Comparison of ENCODE assay signal across 19 mouse cellular contexts in the genomic region with DNA sequence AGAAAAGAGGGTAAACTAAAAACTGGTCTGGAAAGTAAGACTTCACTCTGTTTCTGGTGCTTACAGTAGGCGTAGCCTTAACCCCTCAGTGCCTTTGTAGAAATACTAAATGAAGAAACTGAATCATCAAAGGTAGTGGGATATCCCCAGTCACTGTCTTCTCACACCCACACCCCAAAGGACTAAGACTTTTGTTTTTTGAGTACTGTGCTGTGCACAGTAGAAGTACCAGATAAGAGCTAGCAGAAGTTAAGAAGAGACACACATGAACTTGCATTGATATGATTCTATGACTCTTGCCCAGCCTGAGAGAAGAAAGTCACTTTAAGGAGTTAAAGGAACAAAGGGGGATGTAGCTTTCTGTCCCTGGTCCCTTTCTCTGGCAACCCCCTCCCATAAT. TPM values are rescaled to one million over a fixed set of nuclear protein-coding genes. Genes with fewer than 3 reads are reported as not detected.
DNase-seq lines count a peak whose midpoint lies in the region; ATAC-seq lines count a peak whose summit lies in the region.
"Had no signal": no experiment of that assay in that cellular context is flagged by ENCODE, and none has a peak within 500 bp of the region (broad histone marks: within the 10 kb centered on the region; RNA-seq: fewer than 3 reads in every experiment).

No protein-coding gene starts in this region.

- H3K4me2 ChIP-seq in hindbrain, embryonic 13.5 days, result peak overlapping the region; percentile 98; the same call in 1 of the 2 replicates
- no peak overlapping the region for H3K4me2 ChIP-seq in hindbrain, embryonic 16.5 days (ENCODE audit: low read length)
- peak overlapping the region; percentile 97 for H3K4me2 ChIP-seq in liver, embryonic 12.5 days
- H3K4me2 ChIP-seq in neural tube, embryonic 15.5 days, result peak overlapping the region; percentile 93
- H3K4me2 ChIP-seq: forebrain, embryonic 13.5 days; limb, embryonic 15.5 days had no signal

- H3K27ac ChIP-seq in hindbrain, embryonic 13.5 days, result no peak overlapping the region
- H3K27ac ChIP-seq in hindbrain, embryonic 16.5 days (ENCODE audit: low read depth, low read length), result no peak overlapping the region
- peak overlapping the region; percentile 91 for H3K27ac ChIP-seq in liver, embryonic 12.5 days
- H3K27ac ChIP-seq in neural tube, embryonic 15.5 days (replicated peaks), result no peak overlapping the region
- H3K27ac ChIP-seq: embryonic facial prominence, embryonic 13.5 days; forebrain, embryonic 13.5 days; heart, adult 2 months; intestine, embryonic 15.5 days; layer of hippocampus, adult 2 months; limb, embryonic 15.5 days; midbrain, embryonic 13.5 days had no signal

- no peak overlapping the region for H3K9ac ChIP-seq in hindbrain, embryonic 13.5 days
- no peak overlapping the region for H3K9ac ChIP-seq in hindbrain, embryonic 16.5 days (ENCODE audit: low read depth, low read length)
- peak overlapping the region; percentile 94 for H3K9ac ChIP-seq in liver, embryonic 12.5 days
- H3K9ac ChIP-seq in neural tube, embryonic 15.5 days (replicated peaks), result no peak overlapping the region
- H3K9ac ChIP-seq: embryonic facial prominence, embryonic 13.5 days; forebrain, embryonic 13.5 days; intestine, embryonic 15.5 days; limb, embryonic 15.5 days; midbrain, embryonic 13.5 days had no signal

- no peak for ATAC-seq in hindbrain, embryonic 13.5 days (ENCODE audit: low FRiP score)
- ATAC-seq in hindbrain, embryonic 16.5 days, result no peak
- peak; percentile 30 for ATAC-seq in CD4-positive, CD25-positive, alpha-beta regulatory T cell, adult 4 months
- peak; percentile 27; the same call in 1 of the 2 replicates for ATAC-seq in liver, embryonic 12.5 days
- ATAC-seq in neural tube, embryonic 15.5 days (ENCODE audit: low FRiP score), result no peak
- ATAC-seq: forebrain, embryonic 13.5 days; intestine, embryonic 15.5 days; midbrain, embryonic 13.5 days had no signal

- DNase-seq in layer of hippocampus, adult 9-10 months (ENCODE audit: low spot score), result no peak
- no peak for DNase-seq in left cerebral cortex, adult 11 months (ENCODE audit: low spot score)
- DNase-seq: cerebellum, adult 18-20 months; heart, adult 2 months; heart, postnatal 14 days; lung, postnatal 4 days; right cerebral cortex, postnatal 4 days; thymus, postnatal 14 days had no signal

- no peak overlapping the region for H3K4me3 ChIP-seq in hindbrain, embryonic 13.5 days
- no peak overlapping the region for H3K4me3 ChIP-seq in hindbrain, embryonic 16.5 days (ENCODE audit: low read length)
- peak overlapping the region; percentile 78 for H3K4me3 ChIP-seq in liver, embryonic 12.5 days
- H3K4me3 ChIP-seq in neural tube, embryonic 15.5 days (replicated peaks), result no peak overlapping the region
- H3K4me3 ChIP-seq: forebrain, embryonic 13.5 days; heart, adult 2 months; intestine, embryonic 15.5 days; layer of hippocampus, adult 2 months; limb, embryonic 15.5 days had no signal

- H3K4me1 ChIP-seq in hindbrain, embryonic 13.5 days (replicated peaks), result peaks cover 34% of the 10 kb centered on the region
- peaks cover 13% of the 10 kb centered on the region for H3K4me1 ChIP-seq in hindbrain, embryonic 16.5 days (ENCODE audit: control insufficient read depth, insufficient read depth, low read depth, low read length)
- H3K4me1 ChIP-seq in liver, embryonic 12.5 days, result peaks cover 89% of the 10 kb centered on the region
- peaks cover 44% of the 10 kb centered on the region for H3K4me1 ChIP-seq in neural tube, embryonic 15.5 days

- H3K9me3 ChIP-seq in hindbrain, embryonic 13.5 days, result no peaks in the 10 kb centered on the region
- no peaks in the 10 kb centered on the region for H3K9me3 ChIP-seq in hindbrain, embryonic 16.5 days (ENCODE audit: control insufficient read depth, low read length)
- no peaks in the 10 kb centered on the region for H3K9me3 ChIP-seq in liver, embryonic 12.5 days (replicated peaks)
- no peaks in the 10 kb centered on the region for H3K9me3 ChIP-seq in neural tube, embryonic 15.5 days (replicated peaks)
- H3K9me3 ChIP-seq: embryonic facial prominence, embryonic 13.5 days; forebrain, embryonic 13.5 days; intestine, embryonic 15.5 days; limb, embryonic 15.5 days; midbrain, embryonic 13.5 days had no signal

- 87% methylated on average over 1 of the region's 1 CpGs for WGBS in hindbrain, embryonic 13.5 days
- 92% methylated on average over 1 of the region's 1 CpGs for WGBS in hindbrain, embryonic 16.5 days
- WGBS in liver, embryonic 12.5 days (ENCODE audit: insufficient replicate concordance), result 65% methylated on average over 1 of the region's 1 CpGs
- 97% methylated on average over 1 of the region's 1 CpGs for WGBS in neural tube, embryonic 15.5 days

- peaks cover 6% of the 10 kb centered on the region; the same call in 1 of the 2 replicates for H3K36me3 ChIP-seq in hindbrain, embryonic 13.5 days
- no peaks in the 10 kb centered on the region for H3K36me3 ChIP-seq in hindbrain, embryonic 16.5 days (ENCODE audit: control insufficient read depth, insufficient read depth, low read length)
- H3K36me3 ChIP-seq in liver, embryonic 12.5 days, result peaks cover 35% of the 10 kb centered on the region
- H3K36me3 ChIP-seq in neural tube, embryonic 15.5 days, result no peaks in the 10 kb centered on the region
- H3K36me3 ChIP-seq: embryonic facial prominence, embryonic 13.5 days; intestine, embryonic 15.5 days; limb, embryonic 15.5 days; midbrain, embryonic 13.5 days had no signal

- H3K27me3 ChIP-seq in hindbrain, embryonic 13.5 days, result peaks cover 45% of the 10 kb centered on the region
- H3K27me3 ChIP-seq in hindbrain, embryonic 16.5 days (replicated peaks; ENCODE audit: control insufficient read depth, insufficient read depth, low read length), result no peaks in the 10 kb centered on the region
- peaks cover 78% of the 10 kb centered on the region for H3K27me3 ChIP-seq in liver, embryonic 12.5 days (replicated peaks)
- peaks cover 14% of the 10 kb centered on the region for H3K27me3 ChIP-seq in neural tube, embryonic 15.5 days (replicated peaks)

RNA-seq across cellular contexts. Expression of a gene that starts 2.7 kb away (rescaled TPM):
- polyA plus RNA-seq in hindbrain, embryonic 13.5 days (2015; fragmentation: Nextera tagmentation; extraction: Ambion mirVana), result 4.7 and 4.8 TPM in 2 replicates
- polyA plus RNA-seq in hindbrain, embryonic 16.5 days (2015; fragmentation: Nextera tagmentation; extraction: Ambion mirVana), result 5.7 and 7.7 TPM in 2 replicates
- polyA plus RNA-seq in CD4-positive, CD25-positive, alpha-beta regulatory T cell, adult 4 months (2017; shearing (Covaris generic)), result under 1 TPM; 0.47 to 0.62 TPM
- polyA plus RNA-seq in liver, embryonic 12.5 days (2016; fragmentation: Nextera tagmentation; extraction: Ambion mirVana), result 26.5 and 31.5 TPM in 2 replicates
- 6.5 and 7.0 TPM in 2 replicates for polyA plus RNA-seq in neural tube, embryonic 15.5 days (2015; fragmentation: Nextera tagmentation; extraction: Ambion mirVana)

Comparison
In these comparisons a context has a peak if more than half of its experiments do, and no peak if none do; other contexts are left out.
1. ATAC-seq: peak in CD4-positive, CD25-positive, alpha-beta regulatory T cell, adult 4 months (single experiment) and liver, embryonic 12.5 days (single experiment); none in hindbrain, embryonic 13.5 days (single experiment), hindbrain, embryonic 16.5 days (single experiment) and neural tube, embryonic 15.5 days (single experiment).